Mouse (Mus musculus) stomach, embryonic 16.5 days (tissue): ENCODE data around the gene Pde4d. TPM values are rescaled to one million over a fixed set of nuclear protein-coding genes. Genes with fewer than 3 reads are reported as not detected.

ENCODE experiments used
- ATAC-seq: fragments of 200-750 bp; cut with Nextera tagmentation; 2 replicates; pipeline ENCODE4 v1.8.0; 2017; ENCODE audit warnings: moderate number of reproducible peaks, moderate TSS enrichment; ENCODE audit not compliant: insufficient read depth, low FRiP score
- H3K27ac ChIP-seq: fragments of 300-500 bp; sonication (generic); 2 replicates; pipeline ENCODE4 v1.5.1; 2014; ENCODE audit warnings: low read length
- H3K27me3 ChIP-seq: fragments of 300-500 bp; sonication (generic); 2 replicates; pipeline ENCODE4 v1.6.1; 2014; ENCODE audit warnings: low read length, control low read depth, mixed read lengths; ENCODE audit not compliant: control insufficient read depth, insufficient read depth
- H3K36me3 ChIP-seq: fragments of 300-500 bp; sonication (generic); 2 replicates; pipeline ENCODE4 v1.6.1; 2014; ENCODE audit warnings: low read length; ENCODE audit not compliant: control insufficient read depth, insufficient read depth
- H3K4me1 ChIP-seq: fragments of 300-500 bp; sonication (generic); 2 replicates; pipeline ENCODE4 v1.6.1; 2014; ENCODE audit warnings: low read length, control low read depth, mixed read lengths; ENCODE audit not compliant: control insufficient read depth, insufficient read depth
- H3K4me2 ChIP-seq: fragments of 300-500 bp; sonication (generic); 2 replicates; pipeline ENCODE4 v1.6.1; 2014; ENCODE audit warnings: low read depth, low read length, mixed read lengths
- H3K4me3 ChIP-seq: fragments of 300-500 bp; sonication (generic); replicated peaks from 2 replicates; pipeline ENCODE4 v1.5.1; 2014; ENCODE audit warnings: mild to moderate bottlenecking, low read length
- H3K9ac ChIP-seq: fragments of 300-500 bp; sonication (generic); 2 replicates; pipeline ENCODE4 v1.6.1; 2014; ENCODE audit warnings: low read length
- H3K9me3 ChIP-seq: fragments of 300-500 bp; sonication (generic); replicated peaks from 2 replicates; pipeline ENCODE4 v1.6.1; 2016; ENCODE audit warnings: low read length, control low read depth; ENCODE audit not compliant: control insufficient read depth
- WGBS: fragments of 180-500 bp; shearing (Covaris S2); extraction: QIAGEN DNeasy Blood & Tissue Kit; methylation state at CpG from one replicate; pipeline ENCODE4 v1.1.7; 2014; 5-methylcytosine and 5-hydroxymethylcytosine counted together
- polyA plus RNA-seq: library from polyadenylated mRNA; unstranded; fragments of >200 nt; fragmentation: Nextera tagmentation; extraction: Ambion mirVana; gene quantifications from 2 replicates; pipeline ENCODE4 v1.2.1, GENCODE M21; 2015

Pde4d gene
- polyA plus RNA-seq, 1 experiment from 2014 or later, result 22.1 TPM

DNA sequence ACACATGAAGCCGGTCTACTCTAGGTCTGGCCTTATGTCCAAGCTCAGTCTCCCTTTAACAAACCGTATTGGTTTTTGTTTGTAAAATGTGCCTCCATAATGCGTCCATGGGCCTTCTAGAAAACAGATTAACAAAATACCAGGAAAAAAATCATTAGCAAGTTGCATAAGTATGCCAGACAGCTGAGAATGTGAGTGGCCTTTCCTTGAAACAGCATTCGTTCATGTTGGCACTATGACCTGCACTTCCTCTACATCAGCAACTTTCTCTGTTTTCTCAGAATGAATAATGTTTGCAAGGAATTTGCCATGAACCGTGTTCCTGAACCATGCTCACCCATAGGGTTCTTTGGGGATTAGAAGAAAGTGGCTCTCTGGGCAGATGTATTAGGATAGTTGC, 998.4 kb downstream of the Pde4d start:
- no peak for ATAC-seq
- Histone ChIP-seq H3K9me3 (no peaks in the 10 kb centered on the region), H3K4me3 (no peak overlapping the region), H3K36me3 (no peaks in the 10 kb centered on the region), H3K4me1 (peaks cover 3% of the 10 kb centered on the region; the same call in 1 of the 2 replicates), H3K27me3 (no peaks in the 10 kb centered on the region), H3K4me2 (no peak overlapping the region), H3K9ac (no peak overlapping the region), H3K27ac (no peak overlapping the region)
- WGBS, result 80% methylated on average over 5 of the region's 5 CpGs

DNA sequence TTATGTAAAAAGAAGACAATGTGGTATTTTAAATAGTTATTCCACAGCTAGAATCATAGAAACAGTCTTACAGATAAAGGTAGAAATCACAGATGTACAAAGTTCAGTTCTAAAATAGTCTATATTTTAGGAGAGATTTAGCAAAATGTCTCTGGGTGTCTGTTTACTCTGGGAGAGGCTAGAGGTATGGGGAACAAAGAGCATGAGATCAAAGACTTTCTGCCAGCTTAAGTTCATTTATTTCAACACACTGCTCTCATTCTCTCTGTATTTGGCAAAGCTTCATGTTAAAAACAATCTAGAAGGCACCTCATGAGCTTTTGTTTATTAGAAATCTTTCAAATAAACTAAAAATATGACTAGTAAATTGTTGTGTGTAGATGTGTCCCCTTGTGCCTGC, 1024.6 kb downstream of the Pde4d start:
- no peak overlapping the region for H3K4me2 ChIP-seq
- no peak overlapping the region for H3K9ac ChIP-seq
- H3K9me3 ChIP-seq, result no peaks in the 10 kb centered on the region
- H3K36me3 ChIP-seq, result no peaks in the 10 kb centered on the region
- no peaks in the 10 kb centered on the region for H3K27me3 ChIP-seq
- no peaks in the 10 kb centered on the region; the same call in 1 of the 2 replicates for H3K4me1 ChIP-seq
- H3K4me3 ChIP-seq, result no peak overlapping the region
- H3K27ac ChIP-seq, result no peak overlapping the region
- ATAC-seq, result no peak

DNA sequence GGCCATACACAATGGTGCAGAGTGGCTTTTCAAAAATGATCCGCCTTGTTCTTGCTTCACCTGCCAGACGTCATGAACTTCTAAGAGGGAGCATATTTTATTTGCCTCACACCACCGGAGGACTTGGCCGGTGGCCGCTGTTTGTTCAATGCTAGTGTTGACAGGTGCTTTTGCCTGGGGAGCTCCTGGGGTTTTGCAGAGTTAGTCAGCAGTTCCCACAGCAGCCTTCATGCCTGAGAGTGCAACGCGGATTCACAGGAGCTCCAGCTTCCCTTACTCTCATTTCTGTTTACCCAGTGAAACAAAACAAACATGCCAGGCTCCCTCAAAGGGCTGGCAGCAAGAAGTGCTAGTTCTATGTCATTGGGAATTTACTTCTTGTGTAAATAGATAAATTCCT, 1031.7 kb downstream of the Pde4d start:
- no peaks in the 10 kb centered on the region; the same call in 1 of the 2 replicates for H3K4me1 ChIP-seq
- ATAC-seq, result peak; percentile 93
- no peaks in the 10 kb centered on the region for H3K27me3 ChIP-seq
- no peak overlapping the region for H3K9ac ChIP-seq
- no peak overlapping the region for H3K4me3 ChIP-seq
- 55% methylated on average over 7 of the region's 7 CpGs for WGBS
- H3K27ac ChIP-seq, result no peak overlapping the region
- H3K36me3 ChIP-seq, result no peaks in the 10 kb centered on the region
- no peak overlapping the region for H3K4me2 ChIP-seq
- H3K9me3 ChIP-seq, result no peaks in the 10 kb centered on the region

DNA sequence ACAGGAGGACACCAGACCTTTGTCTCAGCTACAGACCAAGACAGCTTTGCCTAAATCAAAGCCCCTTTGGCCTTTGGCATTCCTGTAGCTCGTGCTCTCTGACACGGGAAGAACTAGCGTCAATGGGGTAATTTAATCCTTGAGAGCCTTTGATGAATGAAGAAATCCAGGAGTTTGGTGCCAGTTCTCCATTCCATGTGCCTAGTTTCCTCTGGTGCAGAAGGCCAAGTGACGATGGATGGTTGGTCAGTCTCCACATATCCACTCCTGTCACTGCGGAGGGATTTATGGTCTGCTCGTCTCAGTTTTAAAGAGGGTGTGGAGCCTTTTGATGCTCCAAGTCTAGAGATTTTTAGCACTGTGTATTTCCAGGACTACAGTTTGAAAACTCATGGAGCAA, 1036.4 kb downstream of the Pde4d start:
- no peaks in the 10 kb centered on the region for H3K27me3 ChIP-seq
- H3K9ac ChIP-seq, result no peak overlapping the region
- 63% methylated on average over 6 of the region's 6 CpGs for WGBS
- no peak for ATAC-seq
- H3K4me3 ChIP-seq, result no peak overlapping the region
- no peak overlapping the region for H3K4me2 ChIP-seq
- H3K36me3 ChIP-seq, result no peaks in the 10 kb centered on the region
- no peaks in the 10 kb centered on the region for H3K4me1 ChIP-seq
- H3K27ac ChIP-seq, result no peak overlapping the region
- no peaks in the 10 kb centered on the region for H3K9me3 ChIP-seq

DNA sequence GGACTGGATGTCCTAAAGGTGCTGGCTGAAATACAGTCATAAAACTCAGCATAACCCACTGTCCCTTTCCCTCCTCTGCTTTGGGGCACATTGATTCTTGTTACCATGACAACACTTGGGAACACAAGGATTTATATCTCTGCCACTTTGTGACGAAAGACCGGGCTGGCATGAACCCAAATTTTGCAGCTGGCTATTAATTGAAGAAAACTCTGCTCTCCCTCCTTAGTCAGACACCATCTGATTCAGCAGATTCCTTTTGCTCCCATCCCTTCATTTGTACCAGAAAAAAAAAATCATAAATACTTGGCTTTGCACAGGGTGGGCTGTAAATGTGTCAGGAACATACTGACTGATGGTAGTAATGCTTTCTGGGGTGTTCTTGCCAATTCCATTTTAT, 1037.6 kb downstream of the Pde4d start:
- no peak overlapping the region for H3K4me3 ChIP-seq
- no peak overlapping the region for H3K9ac ChIP-seq
- no peaks in the 10 kb centered on the region for H3K9me3 ChIP-seq
- no peak for ATAC-seq
- no peaks in the 10 kb centered on the region for H3K4me1 ChIP-seq
- no peak overlapping the region for H3K4me2 ChIP-seq
- H3K36me3 ChIP-seq, result no peaks in the 10 kb centered on the region
- no peaks in the 10 kb centered on the region for H3K27me3 ChIP-seq
- no peak overlapping the region for H3K27ac ChIP-seq
- 40% methylated on average over 2 of the region's 2 CpGs for WGBS

DNA sequence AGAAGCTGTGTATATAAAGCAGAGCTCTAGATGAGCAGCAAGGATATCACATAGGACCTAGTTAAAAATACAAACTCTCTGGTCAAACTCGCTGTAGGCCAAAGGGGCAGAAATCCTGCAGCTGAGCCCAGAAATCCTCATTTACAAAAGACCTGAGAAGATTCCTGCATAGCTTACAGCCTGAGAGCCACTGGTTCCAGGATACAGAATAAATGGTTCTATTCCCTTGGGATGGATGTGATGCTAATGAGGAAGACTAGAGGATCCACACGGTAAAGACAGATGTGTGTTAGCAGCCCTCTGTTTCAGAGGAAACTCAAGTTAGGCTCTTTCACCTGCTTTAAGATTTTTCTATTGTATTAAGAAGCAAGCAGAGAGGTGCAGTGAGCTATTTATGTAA, 1041.1 kb downstream of the Pde4d start:
- ATAC-seq, result no peak
- WGBS, result 66% methylated on average over 2 of the region's 2 CpGs
- Histone ChIP-seq H3K4me2 (no peak overlapping the region), H3K9me3 (no peaks in the 10 kb centered on the region), H3K27me3 (no peaks in the 10 kb centered on the region), H3K36me3 (no peaks in the 10 kb centered on the region), H3K4me3 (no peak overlapping the region), H3K27ac (no peak overlapping the region), H3K9ac (no peak overlapping the region), H3K4me1 (no peaks in the 10 kb centered on the region)

DNA sequence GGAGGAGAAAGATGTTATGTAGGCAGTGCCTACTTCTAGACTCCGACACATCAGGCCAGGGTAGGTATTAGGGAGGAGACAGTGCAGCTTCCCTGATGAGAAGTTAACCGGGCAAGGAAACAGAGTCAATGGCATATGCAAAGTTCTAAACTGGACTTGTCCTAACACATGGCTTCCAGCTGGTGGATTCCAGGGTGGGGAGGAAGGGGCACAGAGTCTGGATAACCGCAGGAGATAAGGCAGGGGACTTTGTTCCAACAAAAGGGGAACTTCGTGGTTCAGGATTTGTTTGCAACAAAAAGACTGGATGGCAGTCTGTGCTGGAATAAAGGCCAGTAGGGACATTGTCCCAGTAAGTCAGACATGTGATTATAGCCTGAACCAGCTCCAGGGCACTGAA, 1042.1 kb downstream of the Pde4d start:
- WGBS, result 62% methylated on average over 4 of the region's 4 CpGs
- no peak overlapping the region for H3K27ac ChIP-seq

DNA sequence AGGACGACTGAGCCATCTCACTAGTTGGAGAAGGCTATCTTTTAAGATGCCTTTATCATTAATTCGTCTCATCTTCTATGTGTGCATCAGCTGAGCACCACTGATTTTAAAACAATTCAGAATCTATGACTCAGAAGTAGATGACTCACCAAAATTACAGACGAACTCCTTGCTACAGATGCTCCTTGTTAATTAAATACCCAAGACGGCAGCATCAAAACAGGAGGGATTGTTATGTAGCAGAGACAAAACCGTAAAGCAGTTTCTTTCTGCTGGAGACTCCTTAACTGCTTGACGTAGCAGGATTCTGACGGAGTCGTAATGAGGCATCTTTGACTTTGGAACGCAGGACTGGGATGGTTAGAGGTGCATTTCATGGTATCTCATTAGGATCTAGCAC, 1050.6 kb downstream of the Pde4d start:
- H3K9ac ChIP-seq, result no peak overlapping the region
- no peaks in the 10 kb centered on the region for H3K9me3 ChIP-seq
- H3K4me1 ChIP-seq, result peaks cover 3% of the 10 kb centered on the region; the same call in 1 of the 2 replicates
- H3K4me3 ChIP-seq, result no peak overlapping the region
- H3K4me2 ChIP-seq, result no peak overlapping the region
- H3K36me3 ChIP-seq, result no peaks in the 10 kb centered on the region
- WGBS, result 79% methylated on average over 9 of the region's 9 CpGs
- ATAC-seq, result no peak
- H3K27me3 ChIP-seq, result no peaks in the 10 kb centered on the region
- H3K27ac ChIP-seq, result no peak overlapping the region

More for the DNA sequence above, 1042.1 kb downstream of the Pde4d start:
- no peaks in the 10 kb centered on the region for H3K9me3 ChIP-seq
- no peak for ATAC-seq
- no peak overlapping the region for H3K4me3 ChIP-seq
- H3K4me1 ChIP-seq, result no peaks in the 10 kb centered on the region
- H3K9ac ChIP-seq, result no peak overlapping the region
- H3K4me2 ChIP-seq, result no peak overlapping the region
- no peaks in the 10 kb centered on the region for H3K36me3 ChIP-seq
- H3K27me3 ChIP-seq, result no peaks in the 10 kb centered on the region

DNA sequence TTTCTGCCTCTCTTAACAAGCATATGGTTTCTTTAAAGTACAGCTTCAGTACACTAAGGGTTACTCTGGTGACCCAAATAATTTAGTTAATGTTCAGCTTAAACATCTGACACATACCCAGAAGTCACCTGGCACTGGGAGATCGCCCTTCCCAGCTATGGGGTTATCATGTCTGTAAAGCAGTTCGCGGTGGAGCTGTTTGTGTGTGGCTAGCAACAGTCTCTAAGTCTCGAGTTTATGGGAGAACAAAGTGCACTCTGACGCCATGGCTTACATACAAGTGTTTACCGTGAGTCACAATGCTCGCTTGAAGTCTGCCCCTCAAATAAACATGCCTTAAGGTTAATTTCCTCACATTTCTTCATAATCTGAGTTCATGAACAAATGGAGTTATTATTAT, 1053.0 kb downstream of the Pde4d start:
- Histone ChIP-seq H3K27ac (no peak overlapping the region), H3K4me2 (no peak overlapping the region), H3K27me3 (no peaks in the 10 kb centered on the region), H3K4me1 (peaks cover 12% of the 10 kb centered on the region; the same call in 1 of the 2 replicates), H3K4me3 (no peak overlapping the region), H3K9me3 (no peaks in the 10 kb centered on the region), H3K36me3 (no peaks in the 10 kb centered on the region), H3K9ac (no peak overlapping the region)
- peak; percentile 79 for ATAC-seq
- 57% methylated on average over 7 of the region's 7 CpGs for whole genome bisulfite sequencing

DNA sequence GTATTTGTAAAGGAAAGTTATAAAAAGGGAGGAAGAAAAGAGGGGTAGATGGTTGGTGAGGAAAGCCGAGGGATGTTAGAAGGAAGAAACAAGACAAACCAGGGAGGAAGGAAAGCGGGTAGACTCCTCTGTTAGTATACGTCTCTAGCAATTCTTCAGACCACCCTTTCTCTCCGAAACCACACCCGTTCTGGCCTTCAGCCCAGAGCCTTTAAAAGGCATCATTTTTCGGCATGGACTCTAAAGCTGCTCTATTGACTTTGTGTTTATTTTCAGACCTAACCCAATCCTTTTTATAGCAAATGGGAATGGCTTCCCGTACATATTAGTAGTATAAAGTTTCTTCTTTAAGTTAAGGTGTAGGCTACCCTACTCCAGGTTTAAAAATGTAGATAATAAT, 1057.0 kb downstream of the Pde4d start:
- Histone ChIP-seq H3K4me3 (no peak overlapping the region), H3K4me1 (peaks cover 12% of the 10 kb centered on the region; the same call in 1 of the 2 replicates), H3K27ac (no peak overlapping the region), H3K36me3 (no peaks in the 10 kb centered on the region), H3K9me3 (no peaks in the 10 kb centered on the region), H3K4me2 (peak overlapping the region; percentile 32), H3K9ac (no peak overlapping the region), H3K27me3 (no peaks in the 10 kb centered on the region)
- WGBS, result 29% methylated on average over 7 of the region's 7 CpGs
- ATAC-seq, result no peak
